Mouse (Mus musculus) myocyte (in vitro differentiated cells): ENCODE measurements around the gene Ltc4s. TPM values are rescaled to one million over a fixed set of nuclear protein-coding genes. Genes with fewer than 3 reads are reported as not detected.

ENCODE experiments used
- H3K27me3 ChIP-seq: one replicate; pipeline ENCODE4 v1.6.1; 2011; ENCODE audit not compliant: control insufficient read depth, insufficient read depth, insufficient read length
- H3K36me3 ChIP-seq: one replicate; pipeline ENCODE4 v1.6.1; 2011; ENCODE audit not compliant: control insufficient read depth, insufficient read depth
- H3K4me2 ChIP-seq: one replicate; pipeline ENCODE4 v1.6.1; 2011; ENCODE audit warnings: low read depth, control low read depth
- H3K4me3 ChIP-seq: one replicate; pipeline ENCODE4 v1.5.1; 2011; ENCODE audit warnings: mild to moderate bottlenecking, control low read depth, moderate library complexity
- H3K79me2 ChIP-seq: one replicate; pipeline ENCODE4 v1.6.1; 2011; ENCODE audit not compliant: control insufficient read depth, insufficient read depth
- H3ac ChIP-seq: one replicate; pipeline ENCODE4 v1.6.1; 2011; ENCODE audit not compliant: control insufficient read depth, insufficient read length
- CEBPB ChIP-seq: IDR thresholded peaks from 2 replicates; pipeline ENCODE4 v1.6.1; 2011; ENCODE audit warnings: mild to moderate bottlenecking, moderate library complexity; ENCODE audit not compliant: poor library complexity, insufficient read depth, severe bottlenecking
- E2F4 ChIP-seq: IDR thresholded peaks from one replicate; pipeline ENCODE4 v1.6.1; 2011; ENCODE audit warnings: mild to moderate bottlenecking, control low read depth, moderate library complexity; ENCODE audit not compliant: insufficient read depth
- MAX ChIP-seq: IDR thresholded peaks from one replicate; pipeline ENCODE4 v1.6.1; 2011; ENCODE audit warnings: low read depth, mild to moderate bottlenecking, control low read depth
- MYOD1 ChIP-seq, 3 experiments: IDR thresholded peaks; one replicate each; pipeline ENCODE4 v1.6.1; 2011; ENCODE audit warnings: control low read depth in 2 of 3, low read depth in 2 of 3, mild to moderate bottlenecking in 2 of 3, moderate library complexity in 1 of 3; ENCODE audit not compliant: insufficient read length in 2 of 3, control insufficient read depth in 1 of 3
- MYOG ChIP-seq, 3 experiments: IDR thresholded peaks; one replicate each; pipeline ENCODE4 v1.6.1; 2011; ENCODE audit warnings: control low read depth in 2 of 3, low read depth in 2 of 3, mild to moderate bottlenecking in 2 of 3; ENCODE audit not compliant: insufficient read length in 2 of 3, control insufficient read depth in 1 of 3, insufficient read depth in 1 of 3
- POLR2A ChIP-seq: IDR thresholded peaks from one replicate; pipeline ENCODE4 v1.6.1; 2011; ENCODE audit warnings: low read depth, mild to moderate bottlenecking, control low read depth, moderate library complexity; ENCODE audit not compliant: insufficient read length
- POLR2AphosphoS2 ChIP-seq: IDR thresholded peaks from one replicate; pipeline ENCODE4 v1.6.1; 2011; ENCODE audit warnings: low read depth, control low read depth; ENCODE audit not compliant: insufficient read length
- REST ChIP-seq: IDR thresholded peaks from one replicate; pipeline ENCODE4 v1.6.1; 2011; ENCODE audit warnings: mild to moderate bottlenecking, control low read depth, moderate library complexity; ENCODE audit not compliant: insufficient read depth, insufficient read length
- SRF ChIP-seq: IDR thresholded peaks from one replicate; pipeline ENCODE4 v1.6.1; 2011; ENCODE audit warnings: low read depth; ENCODE audit not compliant: control insufficient read depth, insufficient read length
- TCF12 ChIP-seq: IDR thresholded peaks from one replicate; pipeline ENCODE4 v1.6.1; 2011; ENCODE audit warnings: mild to moderate bottlenecking, control low read depth; ENCODE audit not compliant: poor library complexity, insufficient read depth, severe bottlenecking
- TCF3 ChIP-seq: IDR thresholded peaks from one replicate; pipeline ENCODE4 v1.6.1; 2011; ENCODE audit warnings: low read depth, control low read depth; ENCODE audit not compliant: insufficient read length
- USF1 ChIP-seq: IDR thresholded peaks from one replicate; pipeline ENCODE4 v1.6.1; 2011; ENCODE audit warnings: low read depth, mild to moderate bottlenecking, control low read depth, moderate library complexity
- polyA plus RNA-seq: library from polyadenylated mRNA; unstranded; fragments of >200 nt; fragmentation: generic; extraction: Trizol; gene quantifications from one replicate; pipeline ENCODE4 v1.2.1, GENCODE M21; 2012; ENCODE audit warnings: missing spikeins

Ltc4s gene
- polyA plus RNA-seq, 1 experiment = 1.8 TPM

DNA sequence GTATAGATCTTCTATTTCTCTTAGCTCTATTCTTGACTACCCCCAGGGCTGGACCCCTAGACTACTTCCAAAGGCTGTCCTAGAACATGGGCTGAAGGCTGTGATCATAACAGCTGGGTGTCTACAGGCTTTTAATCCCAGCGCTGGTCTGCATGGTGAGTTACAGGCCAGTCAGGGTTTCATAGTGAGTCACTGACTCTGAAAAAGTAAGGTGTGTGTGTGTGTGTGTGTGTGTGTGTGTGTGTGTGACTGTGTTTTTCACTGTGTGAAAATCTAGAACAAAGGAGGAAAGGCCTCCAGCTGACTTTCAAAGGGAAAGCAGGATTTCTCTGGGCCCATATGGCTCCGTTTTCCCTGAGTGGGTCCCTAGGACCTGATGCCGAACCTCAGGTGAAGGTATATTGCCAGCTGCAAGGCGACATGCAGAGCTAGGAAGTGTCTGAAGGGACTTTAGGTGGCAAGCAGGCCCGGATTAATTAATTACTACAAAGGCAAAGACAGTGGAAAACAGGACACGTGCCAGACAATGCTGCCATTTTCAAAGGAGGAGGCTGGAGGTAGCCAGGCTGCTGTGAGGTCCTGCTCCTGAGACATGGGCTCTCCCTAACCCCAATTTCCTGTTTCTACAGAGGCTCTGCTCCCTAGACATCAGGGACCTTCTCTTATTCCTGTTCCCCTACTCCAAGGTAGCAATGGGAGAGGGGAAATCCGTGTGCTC lies 15.7 kb downstream of the Ltc4s start:
- Histone ChIP-seq H3K79me2 (peaks cover 20% of the 10 kb centered on the region), H3K4me2 (peak overlapping the region; percentile 86), H3K4me3 (no peak overlapping the region), H3ac (no peak overlapping the region), H3K36me3 (no peaks in the 10 kb centered on the region), H3K27me3 (no peaks in the 10 kb centered on the region)
- no peak for TF ChIP-seq REST
- no peak for TF ChIP-seq POLR2AphosphoS2
- no peak for TF ChIP-seq MYOD1 (IDR thresholded peaks at IDR 0.05; ENCODE audit: control insufficient read depth in 1 of 3, insufficient read length in 2 of 3, low read depth in 2 of 3)
- TF ChIP-seq USF1 = no peak
- TF ChIP-seq POLR2A = no peak
- no peak for TF ChIP-seq MYOG (IDR thresholded peaks at IDR 0.05; ENCODE audit: control insufficient read depth in 1 of 3, insufficient read depth in 1 of 3, insufficient read length in 2 of 3, low read depth in 2 of 3)

DNA sequence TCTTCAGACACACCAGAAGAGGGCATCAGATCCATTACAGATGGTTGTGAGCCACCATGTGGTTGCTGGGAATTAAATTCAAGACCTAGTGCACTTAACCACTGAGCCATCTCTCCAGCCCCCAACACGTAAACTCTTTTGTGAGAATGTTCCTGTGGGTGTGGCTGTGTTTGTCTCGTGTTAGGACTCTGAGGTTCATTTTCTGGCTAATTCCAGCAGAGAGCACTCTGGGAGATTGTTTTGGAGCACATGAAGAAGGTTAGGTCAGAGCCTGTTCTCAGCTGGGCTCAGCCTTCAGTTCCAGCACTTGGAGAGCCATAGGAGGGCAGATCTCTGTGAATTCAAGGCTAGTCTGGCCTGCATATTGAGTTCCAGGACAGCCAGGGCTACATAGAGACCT lies 18.6 kb downstream of the Ltc4s start:
- H3K4me2 ChIP-seq = no peak overlapping the region
- H3K79me2 ChIP-seq = no peaks in the 10 kb centered on the region
- no peaks in the 10 kb centered on the region for H3K36me3 ChIP-seq
- no peak overlapping the region for H3ac ChIP-seq
- TF ChIP-seq POLR2AphosphoS2 (no peak), SRF (no peak), E2F4 (no peak), CEBPB (no peak), MYOD1 (IDR thresholded peaks at IDR 0.05; ENCODE audit: control insufficient read depth in 1 of 3, insufficient read length in 2 of 3, low read depth in 2 of 3) (no peak), MAX (no peak), TCF3 (no peak), POLR2A (no peak), TCF12 (no peak), USF1 (no peak), REST (no peak), MYOG (IDR thresholded peaks at IDR 0.05; ENCODE audit: control insufficient read depth in 1 of 3, insufficient read depth in 1 of 3, insufficient read length in 2 of 3, low read depth in 2 of 3) (no peak)
- no peaks in the 10 kb centered on the region for H3K27me3 ChIP-seq
- H3K4me3 ChIP-seq = no peak overlapping the region

DNA sequence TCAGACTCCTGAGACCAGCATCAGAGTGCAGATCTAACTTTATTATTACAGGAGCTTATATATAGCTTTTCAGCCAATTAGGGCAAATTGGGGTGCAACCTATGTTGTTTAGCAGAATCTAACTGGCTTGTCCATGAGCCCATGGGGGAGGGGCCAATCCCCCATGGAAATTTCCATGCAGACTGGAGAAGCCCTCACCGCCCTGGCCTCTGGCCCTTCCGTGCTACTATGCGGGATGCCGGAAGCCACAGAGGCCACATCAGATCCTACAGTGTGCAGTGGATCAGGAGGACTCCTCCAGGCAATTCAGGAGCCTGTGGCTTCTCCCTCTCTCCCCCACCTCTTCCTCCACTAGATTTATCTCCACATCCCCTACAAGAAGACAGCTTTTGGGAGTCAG lies 20.6 kb downstream of the Ltc4s start:
- H3K36me3 ChIP-seq = no peaks in the 10 kb centered on the region
- no peaks in the 10 kb centered on the region for H3K79me2 ChIP-seq
- H3K4me2 ChIP-seq = peak overlapping the region; percentile 68
- H3K27me3 ChIP-seq = no peaks in the 10 kb centered on the region
- no peak overlapping the region for H3K4me3 ChIP-seq
- H3ac ChIP-seq = no peak overlapping the region
- TF ChIP-seq TCF12 (no peak), REST (no peak), CEBPB (no peak), POLR2A (no peak), MYOD1 (IDR thresholded peaks at IDR 0.05; ENCODE audit: control insufficient read depth in 1 of 3, insufficient read length in 2 of 3, low read depth in 2 of 3) (no peak), USF1 (no peak), MAX (no peak), POLR2AphosphoS2 (no peak), MYOG (IDR thresholded peaks at IDR 0.05; ENCODE audit: control insufficient read depth in 1 of 3, insufficient read depth in 1 of 3, insufficient read length in 2 of 3, low read depth in 2 of 3) (no peak), SRF (no peak), E2F4 (no peak), TCF3 (no peak)

DNA sequence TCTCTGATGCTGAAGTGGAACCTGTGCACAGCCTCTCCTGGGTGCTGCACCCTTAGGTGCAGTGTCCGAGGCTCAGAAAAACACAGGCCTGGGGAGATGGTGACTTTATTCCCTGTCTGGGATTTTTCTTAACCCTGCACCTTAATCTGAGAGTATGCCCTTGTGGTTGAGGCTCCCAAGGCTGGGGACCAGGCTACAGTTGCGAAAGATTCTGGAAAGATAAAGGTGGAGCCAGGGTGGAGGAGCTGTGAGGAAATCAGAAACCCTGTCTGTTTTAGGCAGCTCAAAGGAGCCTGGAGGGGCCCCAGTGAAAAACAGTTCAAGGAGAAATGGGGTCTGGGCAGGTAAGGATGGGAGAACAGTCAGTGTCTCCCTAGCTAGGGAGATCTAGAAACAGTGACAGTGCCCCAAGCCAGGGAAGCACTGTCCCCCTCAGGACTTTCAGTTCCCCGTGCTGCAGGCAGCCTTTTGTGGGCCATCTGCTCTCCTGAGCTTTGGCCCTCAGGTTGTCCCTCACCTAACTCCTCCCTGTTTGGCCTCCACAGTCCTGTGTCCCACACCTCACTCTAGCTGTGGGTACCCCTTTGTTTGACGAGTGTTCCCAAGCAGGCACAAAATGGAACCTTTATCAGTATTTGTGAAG lies 21.6 kb downstream of the Ltc4s start:
- Histone ChIP-seq H3K36me3 (no peaks in the 10 kb centered on the region), H3K79me2 (no peaks in the 10 kb centered on the region), H3ac (no peak overlapping the region), H3K4me2 (no peak overlapping the region), H3K4me3 (no peak overlapping the region), H3K27me3 (no peaks in the 10 kb centered on the region)
- TF ChIP-seq POLR2AphosphoS2 = peak; percentile 37
- TF ChIP-seq REST = no peak
- TF ChIP-seq TCF3 = no peak

DNA sequence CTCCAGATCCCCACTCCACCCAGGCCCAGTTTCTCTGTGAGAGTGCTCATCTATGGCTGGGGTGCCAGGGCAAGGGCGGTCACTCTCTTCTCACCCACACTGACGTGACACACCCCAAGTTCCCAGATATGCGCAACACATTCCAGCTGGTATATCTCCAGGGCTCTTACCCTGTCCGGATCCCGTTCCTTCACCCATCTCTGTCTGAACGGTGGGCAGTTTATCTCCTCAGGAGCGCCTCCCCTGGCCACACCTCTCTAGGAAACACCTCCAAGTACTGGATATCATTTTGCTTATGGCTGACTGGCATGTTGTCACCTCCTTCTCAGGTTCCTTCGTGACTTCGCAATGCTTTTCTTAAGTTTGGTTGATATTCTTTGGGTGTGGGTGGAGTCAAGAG lies 22.8 kb downstream of the Ltc4s start:
- H3K36me3 ChIP-seq = no peaks in the 10 kb centered on the region
- H3K27me3 ChIP-seq = no peaks in the 10 kb centered on the region
- H3K79me2 ChIP-seq = no peaks in the 10 kb centered on the region
- no peak overlapping the region for H3K4me3 ChIP-seq
- no peak overlapping the region for H3ac ChIP-seq
- no peak overlapping the region for H3K4me2 ChIP-seq
- TF ChIP-seq CEBPB (no peak), SRF (no peak), E2F4 (no peak), REST (no peak), POLR2A (no peak), MYOG (IDR thresholded peaks at IDR 0.05; ENCODE audit: control insufficient read depth in 1 of 3, insufficient read depth in 1 of 3, insufficient read length in 2 of 3, low read depth in 2 of 3) (no peak), USF1 (no peak), TCF3 (no peak), MAX (no peak), MYOD1 (IDR thresholded peaks at IDR 0.05; ENCODE audit: control insufficient read depth in 1 of 3, insufficient read length in 2 of 3, low read depth in 2 of 3) (no peak), POLR2AphosphoS2 (no peak)
